Mouse (Mus musculus) heart, postnatal 0 days (tissue): ENCODE data around the gene Cir1.

ENCODE experiments used
- CTCF ChIP-seq: IDR thresholded peaks from 2 replicates; pipeline ENCODE4 v1.5.1; 2016; ENCODE audit warnings: antibody characterized with exemption, control low read depth, low read depth
- EP300 ChIP-seq: IDR thresholded peaks from 2 replicates; pipeline ENCODE4 v1.6.1; 2016; ENCODE audit warnings: antibody characterized with exemption, low read depth

- no peak for TF ChIP-seq CTCF
- no peak for TF ChIP-seq EP300
These were observed 48.5 kb downstream of the Cir1 start for GRCm38 (mm10) chr2:73263794-73264610.
